Mouse (Mus musculus) MEL (cell line): ENCODE measurements around the gene Nme3. TPM values are rescaled to one million over a fixed set of nuclear protein-coding genes. Genes with fewer than 3 reads are reported as not detected.

Experiments used
- DNase-seq: peaks from one replicate; pipeline ENCODE4 v3.0.0; 2011; ENCODE audit warnings: low read depth, low spot score
- H3K27ac ChIP-seq: 2 replicates; pipeline ENCODE4 v1.5.1; 2012; ENCODE audit warnings: low read depth, mild to moderate bottlenecking, control low read depth, low read length, moderate library complexity; ENCODE audit not compliant: control insufficient read depth
- H3K27me3 ChIP-seq, 2 experiments: fragments of 150-350 bp in 1 of 2; sonication (generic) in 1 of 2; 2 replicates each; pipeline ENCODE4 v1.6.1; 2012; ENCODE audit warnings: low read length in 2 of 2, mild to moderate bottlenecking in 2 of 2, improper control_type of control experiment in 1 of 2, moderate library complexity in 1 of 2; ENCODE audit not compliant: insufficient read depth in 2 of 2, control insufficient read depth in 1 of 2
- H3K36me3 ChIP-seq, 2 experiments: 2 replicates each; pipeline ENCODE4 v1.6.1; 2012 to 2014; ENCODE audit warnings: low read length in 2 of 2, improper control_type of control experiment in 1 of 2, inconsistent platforms in 1 of 2, mild to moderate bottlenecking in 1 of 2; ENCODE audit not compliant: insufficient read depth in 2 of 2, control insufficient read depth in 1 of 2
- H3K4me1 ChIP-seq, 2 experiments: fragments of 150-350 bp in 1 of 2; sonication (generic) in 1 of 2; 2 replicates each; pipeline ENCODE4 v1.6.1; 2012; ENCODE audit warnings: low read length in 2 of 2, improper control_type of control experiment in 1 of 2, mild to moderate bottlenecking in 1 of 2; ENCODE audit not compliant: insufficient read depth in 2 of 2, control insufficient read depth in 1 of 2
- H3K4me3 ChIP-seq, 2 experiments: fragments of 150-350 bp in 1 of 2; sonication (generic) in 1 of 2; 2 replicates each; pipeline ENCODE4 v1.5.1; 2012; ENCODE audit warnings: low read depth in 2 of 2, low read length in 2 of 2, mild to moderate bottlenecking in 2 of 2, moderate library complexity in 2 of 2, control low read depth in 1 of 2, improper control_type of control experiment in 1 of 2; ENCODE audit not compliant: control insufficient read depth in 1 of 2, insufficient read depth in 1 of 2
- H3K79me2 ChIP-seq: 2 replicates; pipeline ENCODE4 v1.6.1; 2012; ENCODE audit warnings: mild to moderate bottlenecking, low read length, moderate library complexity; ENCODE audit not compliant: control insufficient read depth, poor library complexity, insufficient read depth
- H3K9ac ChIP-seq: 2 replicates; pipeline ENCODE4 v1.6.1; 2012; ENCODE audit warnings: low read depth, mild to moderate bottlenecking, control low read depth, low read length, moderate library complexity; ENCODE audit not compliant: control insufficient read depth, poor library complexity, severe bottlenecking
- H3K9me3 ChIP-seq: fragments of 150-350 bp; sonication (generic); replicated peaks from 2 replicates; pipeline ENCODE4 v1.6.1; 2012; ENCODE audit warnings: mild to moderate bottlenecking, low read length, improper control_type of control experiment, moderate library complexity; ENCODE audit not compliant: insufficient read depth
- BHLHE40 ChIP-seq: IDR thresholded peaks from 2 replicates; pipeline ENCODE4 v1.6.1; 2012; ENCODE audit warnings: low read depth, mild to moderate bottlenecking, inconsistent platforms, low read length, improper control_type of control experiment, borderline replicate concordance
- CTCF ChIP-seq, 3 experiments: IDR thresholded peaks in 2 of 3; conservative IDR thresholded peaks in 1 of 3; 2 replicates each; pipeline ENCODE4 v1.5.1; 2011 to 2012; ENCODE audit warnings: low read length in 3 of 3, low read depth in 2 of 3, mild to moderate bottlenecking in 2 of 3, improper control_type of control experiment in 1 of 3, inconsistent platforms in 1 of 3, mixed read lengths in 1 of 3, moderate library complexity in 1 of 3; ENCODE audit not compliant: control insufficient read depth in 1 of 3, insufficient read depth in 1 of 3, poor library complexity in 1 of 3, severe bottlenecking in 1 of 3
- ELF1 ChIP-seq: IDR thresholded peaks from 2 replicates; pipeline ENCODE4 v1.6.1; 2014; ENCODE audit warnings: low read depth, mild to moderate bottlenecking, inconsistent platforms, low read length, improper control_type of control experiment, moderate library complexity
- ETS1 ChIP-seq: IDR thresholded peaks from 2 replicates; pipeline ENCODE4 v1.6.1; 2012; ENCODE audit warnings: low read depth, mild to moderate bottlenecking, inconsistent platforms, low read length, improper control_type of control experiment, moderate library complexity
- GABPA ChIP-seq: IDR thresholded peaks from 2 replicates; pipeline ENCODE4 v1.6.1; 2012; ENCODE audit warnings: low read depth, mild to moderate bottlenecking, inconsistent platforms, low read length, improper control_type of control experiment, moderate library complexity
- GATA1 ChIP-seq: IDR thresholded peaks from 2 replicates; pipeline ENCODE4 v1.6.1; 2011; ENCODE audit warnings: low read depth, low read length, improper control_type of control experiment
- KAT2A ChIP-seq: conservative IDR thresholded peaks from 2 replicates; pipeline ENCODE4 v1.6.1; 2012; ENCODE audit warnings: low read depth, low read length, improper control_type of control experiment, inconsistent platforms
- MAFK ChIP-seq: IDR thresholded peaks from 2 replicates; pipeline ENCODE4 v1.6.1; 2011; ENCODE audit warnings: low read depth, mild to moderate bottlenecking, low read length, improper control_type of control experiment, borderline replicate concordance
- MAZ ChIP-seq: IDR thresholded peaks from 2 replicates; pipeline ENCODE4 v1.6.1; 2012; ENCODE audit warnings: low read depth, mild to moderate bottlenecking, inconsistent platforms, low read length, improper control_type of control experiment
- MXI1 ChIP-seq: IDR thresholded peaks from 2 replicates; pipeline ENCODE4 v1.6.1; 2011; ENCODE audit warnings: mild to moderate bottlenecking, low read depth, low read length, improper control_type of control experiment
- MYB ChIP-seq: IDR thresholded peaks from 2 replicates; pipeline ENCODE4 v1.6.1; 2011; ENCODE audit warnings: mild to moderate bottlenecking, low read depth, low read length, improper control_type of control experiment
- MYC ChIP-seq: IDR thresholded peaks from 2 replicates; pipeline ENCODE4 v1.6.1; 2011; ENCODE audit warnings: low read depth, mild to moderate bottlenecking, low read length, improper control_type of control experiment, moderate library complexity
- NRF1 ChIP-seq: IDR thresholded peaks from 2 replicates; pipeline ENCODE4 v1.6.1; 2014; ENCODE audit warnings: low read depth, mild to moderate bottlenecking, inconsistent platforms, low read length, improper control_type of control experiment, moderate library complexity; ENCODE audit not compliant: poor library complexity, insufficient read depth, severe bottlenecking
- POLR2A ChIP-seq, 2 experiments: IDR thresholded peaks; 2 replicates each; pipeline ENCODE4 v1.6.1; 2011 to 2012; ENCODE audit warnings: low read length in 2 of 2, mild to moderate bottlenecking in 2 of 2, control low read depth in 1 of 2, improper control_type of control experiment in 1 of 2, low read depth in 1 of 2, moderate library complexity in 1 of 2; ENCODE audit not compliant: control insufficient read depth in 1 of 2, insufficient read depth in 1 of 2, poor library complexity in 1 of 2
- POLR2AphosphoS2 ChIP-seq: IDR thresholded peaks from 2 replicates; pipeline ENCODE4 v1.6.1; 2011; ENCODE audit warnings: low read length, improper control_type of control experiment
- RCOR1 ChIP-seq: IDR thresholded peaks from 2 replicates; pipeline ENCODE4 v1.6.1; 2012; ENCODE audit warnings: low read depth, mild to moderate bottlenecking, inconsistent platforms, low read length, improper control_type of control experiment
- SIN3A ChIP-seq: IDR thresholded peaks from 2 replicates; pipeline ENCODE4 v1.6.1; 2012; ENCODE audit warnings: low read length, improper control_type of control experiment, inconsistent platforms
- SMC3 ChIP-seq: IDR thresholded peaks from 2 replicates; pipeline ENCODE4 v1.6.1; 2011; ENCODE audit warnings: low read depth, low read length, improper control_type of control experiment
- TCF12 ChIP-seq: IDR thresholded peaks from 2 replicates; pipeline ENCODE4 v1.6.1; 2014; ENCODE audit warnings: low read depth, mild to moderate bottlenecking, inconsistent platforms, low read length, improper control_type of control experiment, moderate library complexity
- USF1 ChIP-seq: IDR thresholded peaks from 2 replicates; pipeline ENCODE4 v1.6.1; 2014; ENCODE audit warnings: low read depth, mild to moderate bottlenecking, inconsistent platforms, low read length, improper control_type of control experiment, moderate library complexity
- ZMIZ1 ChIP-seq: IDR thresholded peaks from 2 replicates; pipeline ENCODE4 v1.6.1; 2012; ENCODE audit warnings: low read depth, mild to moderate bottlenecking, inconsistent platforms, low read length, improper control_type of control experiment, moderate library complexity
- polyA plus RNA-seq, 2 experiments: library from polyadenylated mRNA; stranded (reverse) in 1 of 2; unstranded in 1 of 2; fragments of >175 nt in 1 of 2; fragments of >200 nt in 1 of 2; gene quantifications; 2 replicates each; pipeline versions ENCODE4 v1.2.1 to v1.2.4; 2012; ENCODE audit warnings: low replicate concordance in 2 of 2, low read depth in 1 of 2; ENCODE audit not compliant: insufficient read length in 2 of 2, insufficient read depth in 1 of 2, missing spikeins in 1 of 2
- total RNA-seq: library from RNA; depleted of rRNA; stranded (reverse); fragments of 300-350 nt; gene quantifications from 2 replicates; pipeline ENCODE4 v1.2.3, GENCODE M21; 2012

The Nme3 gene
- total and polyA plus RNA-seq, 3 experiments = 22.1 to 24.4 TPM; not detected in 1

GRCm38 (mm10) chr17:24867914-24868313 is 28.4 kb upstream of the Nme3 start:
- H3K36me3 ChIP-seq = no peaks in the 10 kb centered on the region
- peaks cover 0 to 1% of the 10 kb centered on the region in 2 experiments; a peak in 1 of 4 replicates for H3K27me3 ChIP-seq
- no peak for DNase-seq
- TF ChIP-seq MYC (no peak), CTCF (IDR thresholded peaks at IDR 0.05 in 2 of 3, conservative IDR thresholded peaks at IDR 0.05 in 1 of 3; ENCODE audit: control insufficient read depth in 1 of 3, insufficient read depth in 1 of 3, low read depth in 2 of 3, low read length in 3 of 3, poor library complexity in 1 of 3, severe bottlenecking in 1 of 3) (no peak), POLR2AphosphoS2 (no peak), MYB (no peak), ELF1 (no peak), ZMIZ1 (no peak), TCF12 (no peak)
- H3K79me2 ChIP-seq = no peaks in the 10 kb centered on the region
- no peak overlapping the region for H3K9ac ChIP-seq
- H3K9me3 ChIP-seq = no peaks in the 10 kb centered on the region
- no peaks in the 10 kb centered on the region for H3K4me1 ChIP-seq
- no peak overlapping the region for H3K27ac ChIP-seq
- H3K4me3 ChIP-seq = no peak overlapping the region

GRCm38 (mm10) chr17:24873695-24874404 is 22.4 kb upstream of the Nme3 start:
- Histone ChIP-seq H3K9ac (no peak overlapping the region), H3K79me2 (no peaks in the 10 kb centered on the region), H3K27me3 (peaks cover 1 to 2% of the 10 kb centered on the region in 2 experiments; a peak in 3 of 4 replicates), H3K27ac (no peak overlapping the region)
- no peak for TF ChIP-seq MYC
- TF ChIP-seq, all 39 proteins: peak for 0
- H3K36me3 ChIP-seq = no peaks in the 10 kb centered on the region
- DNase-seq = no peak
- H3K4me3 ChIP-seq = no peak overlapping the region
- H3K4me1 ChIP-seq = no peaks in the 10 kb centered on the region
- no peaks in the 10 kb centered on the region for H3K9me3 ChIP-seq

GRCm38 (mm10) chr17:24874405-24874745 is 21.9 kb upstream of the Nme3 start:
- Histone ChIP-seq H3K9me3 (no peaks in the 10 kb centered on the region), H3K9ac (no peak overlapping the region), H3K36me3 (no peaks in the 10 kb centered on the region), H3K27ac (no peak overlapping the region), H3K4me1 (no peaks in the 10 kb centered on the region), H3K27me3 (peaks cover 1 to 2% of the 10 kb centered on the region in 2 experiments; a peak in 3 of 4 replicates), H3K4me3 (no peak overlapping the region), H3K79me2 (no peaks in the 10 kb centered on the region)
- TF ChIP-seq ELF1 (no peak), USF1 (no peak), MAFK (no peak), MAZ (no peak), ETS1 (no peak), RCOR1 (no peak), TCF12 (no peak), GABPA (no peak), GATA1 (no peak), BHLHE40 (no peak), CTCF (IDR thresholded peaks at IDR 0.05 in 2 of 3, conservative IDR thresholded peaks at IDR 0.05 in 1 of 3; ENCODE audit: control insufficient read depth in 1 of 3, insufficient read depth in 1 of 3, low read depth in 2 of 3, low read length in 3 of 3, poor library complexity in 1 of 3, severe bottlenecking in 1 of 3) (no peak), KAT2A (no peak), NRF1 (no peak), SIN3A (no peak), SMC3 (no peak), MXI1 (no peak), POLR2AphosphoS2 (no peak), POLR2A (IDR thresholded peaks at IDR 0.05; ENCODE audit: control insufficient read depth in 1 of 2, insufficient read depth in 1 of 2, low read depth in 1 of 2, low read length in 2 of 2, poor library complexity in 1 of 2) (no peak)
- DNase-seq = no peak
